Mouse (Mus musculus) frontal cortex, adult 2 months (tissue): ENCODE measurements around the gene Gzf1. TPM values are rescaled to one million over a fixed set of nuclear protein-coding genes. Genes with fewer than 3 reads are reported as not detected.

Experiments
- DNase-seq, 2 experiments: peaks; one replicate each; pipeline ENCODE4 v3.0.0; 2022; ENCODE audit warnings: low spot score in 1 of 2; ENCODE audit errors: extremely low spot score in 1 of 2
- polyA plus RNA-seq: library from polyadenylated mRNA; depleted of rRNA; stranded (reverse); fragments of >200 nt; gene quantifications from 2 replicates; pipeline ENCODE4 v1.2.3, GENCODE M21; 2012; rRNA removed

The Gzf1 gene
- polyA plus RNA-seq = 19.3 and 20.1 TPM in 2 replicates

- DNase-seq = peak; percentile 98 to 100
Observed at GRCm38 (mm10) chr2:148680775-148681291, at the start of gene Gzf1. TSS of gene Gzf1 (plus strand) at chr2:148681023.

GRCm38 (mm10) chr2:148631602-148632001 lies 49.2 kb upstream of the Gzf1 start:
- no peak for DNase-seq

GRCm38 (mm10) chr2:148634466-148634865 lies 46.4 kb upstream of the Gzf1 start:
- peak; percentile 69 to 83 for DNase-seq

GRCm38 (mm10) chr2:148642610-148643370 lies 38.0 kb upstream of the Gzf1 start:
- DNase-seq = no peak

GRCm38 (mm10) chr2:148644421-148645000 lies 36.3 kb upstream of the Gzf1 start:
- no peak for DNase-seq

GRCm38 (mm10) chr2:148650587-148651357 lies 30.1 kb upstream of the Gzf1 start:
- no peak for DNase-seq

- DNase-seq = peak in 1 of 2 experiments; percentile 88
Observed at GRCm38 (mm10) chr2:148654961-148655360, 25.9 kb upstream of the Gzf1 start.

- DNase-seq = no peak
Observed at GRCm38 (mm10) chr2:148663458-148663857, 17.4 kb upstream of the Gzf1 start.

GRCm38 (mm10) chr2:148672199-148673096 lies 8.4 kb upstream of the Gzf1 start, which contains the start of gene Nxt1:
TSS of gene Nxt1 (plus strand) at chr2:148672601.
- peak; percentile 96 to 99 for DNase-seq

- DNase-seq = peak; percentile 69 to 86
Observed at GRCm38 (mm10) chr2:148677801-148678200, 3.0 kb upstream of the Gzf1 start.

- DNase-seq = peak; percentile 45 to 66
Observed at GRCm38 (mm10) chr2:148679346-148679745, 1.5 kb upstream of the Gzf1 start.

GRCm38 (mm10) chr2:148681461-148681891 lies 653 bp downstream of the Gzf1 start:
- DNase-seq = peak in 1 of 2 experiments; percentile 33

GRCm38 (mm10) chr2:148683031-148683430 lies 2.2 kb downstream of the Gzf1 start:
- DNase-seq = no peak

- DNase-seq = no peak
Observed at GRCm38 (mm10) chr2:148684972-148685371, 4.1 kb downstream of the Gzf1 start.

GRCm38 (mm10) chr2:148685709-148686108 lies 4.9 kb downstream of the Gzf1 start:
- no peak for DNase-seq

- DNase-seq = no peak
Observed at GRCm38 (mm10) chr2:148686862-148687261, 6.0 kb downstream of the Gzf1 start.

GRCm38 (mm10) chr2:148687971-148688370 lies 7.1 kb downstream of the Gzf1 start:
- no peak for DNase-seq

GRCm38 (mm10) chr2:148689444-148690140 lies 8.8 kb downstream of the Gzf1 start:
- no peak for DNase-seq

GRCm38 (mm10) chr2:148690291-148690690 lies 9.5 kb downstream of the Gzf1 start:
- no peak for DNase-seq
